Mouse (Mus musculus) spleen, adult 2 months (tissue): ENCODE measurements at regions not wholly inside any gene's neighbourhood (a gene's known extent, or its start where the extent isn't known, plus 50 kb on each side); places are given as distances from the start of the nearest gene placed in this dataset.

ENCODE experiments used
- CTCF ChIP-seq: fragments of 200-500 bp; IDR thresholded peaks from 2 replicates; pipeline ENCODE4 v1.5.1; 2011; ENCODE audit warnings: mild to moderate bottlenecking, inconsistent platforms; ENCODE audit not compliant: insufficient read depth, insufficient read length, insufficient replicate concordance; ENCODE audit errors: extremely low read depth
- POLR2A ChIP-seq: fragments of 200-500 bp; IDR thresholded peaks from 2 replicates; pipeline ENCODE4 v1.6.1; 2011; ENCODE audit warnings: low read depth, low read length, inconsistent platforms

GRCm38 (mm10) chr4:140324971-140325676, 78.5 kb upstream of the Igsf21 start:
- TF ChIP-seq CTCF (no peak), POLR2A (no peak)
